Mouse (Mus musculus): ENCODE results near the gene Hebp2.

GRCm38 (mm10) chr10:18536889-18537288 is 9.0 kb downstream of the Hebp2 start:
- TF ChIP-seq CTCF (IDR thresholded peaks at IDR 0.05; ENCODE audit: low read depth) (no peak), EP300 (IDR thresholded peaks at IDR 0.05; ENCODE audit: low read depth) (no peak)
